Mouse (Mus musculus): Measurements from ENCODE around the gene Ppp1cc. TPM values are rescaled to one million over a fixed set of nuclear protein-coding genes. Genes with fewer than 3 reads are reported as not detected.

The Ppp1cc gene
- polyA plus RNA-seq, 1 experiment: 410 TPM

GRCm38 (mm10) chr5:122163194-122163593, 5.1 kb downstream of the Ppp1cc start:
- H3K4me1 ChIP-seq (ENCODE audit: control insufficient read depth, insufficient read depth, low read length): peaks cover 53% of the 10 kb centered on the region
- 6% methylated on average over 6 of the region's 6 CpGs for WGBS
- TF ChIP-seq CTCF (IDR thresholded peaks at IDR 0.05; ENCODE audit: borderline replicate concordance, insufficient read depth, low read depth, low read length) (no peak), POLR2A (IDR thresholded peaks at IDR 0.05; ENCODE audit: borderline replicate concordance, insufficient read depth, low read length) (no peak)

GRCm38 (mm10) chr5:122164011-122164410, 5.9 kb downstream of the Ppp1cc start:
- Histone ChIP-seq H3K27me3 (ENCODE audit: control insufficient read depth, insufficient read depth, low read length) (no peaks in the 10 kb centered on the region), H3K4me1 (ENCODE audit: control insufficient read depth, insufficient read depth, low read length) (peaks cover 56% of the 10 kb centered on the region), H3K27ac (ENCODE audit: insufficient read depth, low read length) (peak overlapping the region; percentile 44), H3K4me3 (replicated peaks; ENCODE audit: insufficient read depth, low read depth, low read length) (peak overlapping the region; percentile 24)
- DNase-seq: peak in 1 of 2 experiments; percentile 32
- 7% methylated on average over 3 of the region's 3 CpGs for WGBS
- TF ChIP-seq POLR2A (IDR thresholded peaks at IDR 0.05; ENCODE audit: borderline replicate concordance, insufficient read depth, low read length) (no peak), CTCF (IDR thresholded peaks at IDR 0.05; ENCODE audit: borderline replicate concordance, insufficient read depth, low read depth, low read length) (no peak)

More at GRCm38 (mm10) chr5:122163194-122163593, 5.1 kb downstream of the Ppp1cc start:
- Histone ChIP-seq H3K27ac (ENCODE audit: insufficient read depth, low read length) (peak overlapping the region; percentile 66; the same call in 1 of the 2 replicates), H3K27me3 (ENCODE audit: control insufficient read depth, insufficient read depth, low read length) (no peaks in the 10 kb centered on the region), H3K4me3 (replicated peaks; ENCODE audit: insufficient read depth, low read depth, low read length) (peak overlapping the region; percentile 52)
- DNase-seq: no peak

- 4% methylated on average over 6 of the region's 6 CpGs for WGBS
- Histone ChIP-seq H3K4me3 (replicated peaks; ENCODE audit: insufficient read depth, low read depth, low read length) (peak overlapping the region; percentile 35), H3K27ac (ENCODE audit: insufficient read depth, low read length) (peak overlapping the region; percentile 49), H3K27me3 (ENCODE audit: control insufficient read depth, insufficient read depth, low read length) (no peaks in the 10 kb centered on the region), H3K4me1 (ENCODE audit: control insufficient read depth, insufficient read depth, low read length) (peaks cover 64% of the 10 kb centered on the region)
- TF ChIP-seq CTCF (IDR thresholded peaks at IDR 0.05; ENCODE audit: borderline replicate concordance, insufficient read depth, low read depth, low read length) (no peak), POLR2A (IDR thresholded peaks at IDR 0.05; ENCODE audit: borderline replicate concordance, insufficient read depth, low read length) (no peak)
- peak; percentile 78 to 80 for DNase-seq
Observed at GRCm38 (mm10) chr5:122165233-122165915, 7.3 kb downstream of the Ppp1cc start.

- 4% methylated on average over 8 of the region's 8 CpGs for WGBS
- Histone ChIP-seq H3K4me1 (ENCODE audit: control insufficient read depth, insufficient read depth, low read length) (peaks cover 69% of the 10 kb centered on the region), H3K27me3 (ENCODE audit: control insufficient read depth, insufficient read depth, low read length) (no peaks in the 10 kb centered on the region), H3K4me3 (replicated peaks; ENCODE audit: insufficient read depth, low read depth, low read length) (peak overlapping the region; percentile 36), H3K27ac (ENCODE audit: insufficient read depth, low read length) (peak overlapping the region; percentile 68)
- TF ChIP-seq CTCF (IDR thresholded peaks at IDR 0.05; ENCODE audit: borderline replicate concordance, insufficient read depth, low read depth, low read length): no peak
- TF ChIP-seq POLR2A (IDR thresholded peaks at IDR 0.05; ENCODE audit: borderline replicate concordance, insufficient read depth, low read length): no peak
- DNase-seq: peak; percentile 47 to 58
Observed at GRCm38 (mm10) chr5:122166636-122167161, 8.6 kb downstream of the Ppp1cc start.

GRCm38 (mm10) chr5:122168344-122169069, 10.4 kb downstream of the Ppp1cc start:
- Histone ChIP-seq H3K27me3 (ENCODE audit: control insufficient read depth, insufficient read depth, low read length) (no peaks in the 10 kb centered on the region), H3K4me1 (ENCODE audit: control insufficient read depth, insufficient read depth, low read length) (peaks cover 69% of the 10 kb centered on the region), H3K4me3 (replicated peaks; ENCODE audit: insufficient read depth, low read depth, low read length) (no peak overlapping the region), H3K27ac (ENCODE audit: insufficient read depth, low read length) (no peak overlapping the region)
- TF ChIP-seq POLR2A (IDR thresholded peaks at IDR 0.05; ENCODE audit: borderline replicate concordance, insufficient read depth, low read length): no peak
- 37% methylated on average over 14 of the region's 14 CpGs for WGBS
- no peak for DNase-seq

- TF ChIP-seq CTCF (IDR thresholded peaks at IDR 0.05; ENCODE audit: borderline replicate concordance, insufficient read depth, low read depth, low read length): no peak
- TF ChIP-seq POLR2A (IDR thresholded peaks at IDR 0.05; ENCODE audit: borderline replicate concordance, insufficient read depth, low read length): no peak
- WGBS: 74% methylated on average over 8 of the region's 8 CpGs
- peaks cover 57% of the 10 kb centered on the region for H3K4me1 ChIP-seq (ENCODE audit: control insufficient read depth, insufficient read depth, low read length)
- H3K4me3 ChIP-seq (replicated peaks; ENCODE audit: insufficient read depth, low read depth, low read length): peak overlapping the region; percentile 9
- DNase-seq: no peak
- H3K27me3 ChIP-seq (ENCODE audit: control insufficient read depth, insufficient read depth, low read length): no peaks in the 10 kb centered on the region
- H3K27ac ChIP-seq (ENCODE audit: insufficient read depth, low read length): no peak overlapping the region
Observed at GRCm38 (mm10) chr5:122171058-122171457, 13.0 kb downstream of the Ppp1cc start.

GRCm38 (mm10) chr5:122175402-122175801, 17.3 kb downstream of the Ppp1cc start:
- WGBS: 29% methylated on average over 2 of the region's 2 CpGs
- peak in 1 of 2 experiments; percentile 40 for DNase-seq
- no peak for TF ChIP-seq POLR2A (IDR thresholded peaks at IDR 0.05; ENCODE audit: borderline replicate concordance, insufficient read depth, low read length)
- Histone ChIP-seq H3K27me3 (ENCODE audit: control insufficient read depth, insufficient read depth, low read length) (no peaks in the 10 kb centered on the region), H3K4me1 (ENCODE audit: control insufficient read depth, insufficient read depth, low read length) (peaks cover 33% of the 10 kb centered on the region), H3K27ac (ENCODE audit: insufficient read depth, low read length) (no peak overlapping the region), H3K4me3 (replicated peaks; ENCODE audit: insufficient read depth, low read depth, low read length) (no peak overlapping the region)

All from cerebellum, adult 2 months (tissue).